Mouse (Mus musculus): ENCODE results near the gene Lag3. TPM values are rescaled to one million over a fixed set of nuclear protein-coding genes. Genes with fewer than 3 reads are reported as not detected.
A peak's percentile ranks its signal among the peaks of the same experiment; 100 is the strongest.

Lag3 gene
- polyA plus RNA-seq (2015; fragmentation: Nextera tagmentation; extraction: Ambion mirVana) = 2.5 and 2.9 TPM in 2 replicates

DNA sequence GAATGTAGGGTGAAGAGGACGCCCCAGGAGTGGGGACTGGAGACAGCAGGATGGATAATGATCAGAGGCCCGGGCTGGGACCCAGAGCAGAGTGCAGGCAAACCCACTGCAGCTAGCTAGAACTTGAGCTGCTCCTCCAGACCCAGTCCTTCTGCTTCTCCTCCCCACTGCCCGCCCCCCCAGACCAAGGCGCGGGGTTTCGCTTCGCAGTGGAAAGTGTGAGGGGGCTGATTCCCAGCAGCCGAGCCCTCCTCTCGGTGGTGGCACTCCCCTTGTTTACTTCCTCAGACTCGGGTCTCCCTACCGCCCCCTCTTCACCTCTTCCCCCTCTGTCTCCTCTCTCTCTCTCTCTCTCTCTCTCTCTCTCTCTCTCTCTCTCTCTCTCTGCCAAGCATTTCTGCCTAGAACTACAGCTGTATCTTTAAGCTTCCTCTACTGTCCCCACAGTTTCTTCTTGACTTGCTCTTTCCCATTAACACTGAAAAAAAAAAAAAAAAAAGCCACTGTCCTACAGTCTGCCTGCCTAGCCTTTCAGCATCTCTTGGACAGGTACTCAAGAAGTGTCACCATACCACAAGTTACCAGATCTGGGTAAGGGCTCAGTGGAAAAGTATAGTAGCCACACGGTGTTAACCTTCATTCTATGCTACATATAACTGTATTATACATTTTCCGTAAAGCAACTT is at the start of gene Lag3:
Gene Lag3, minus strand, starts transcription at position 173 of the 686 bp plus-strand sequence.
- peaks cover 20% of the 10 kb centered on the region for H3K36me3 ChIP-seq (ENCODE audit: insufficient read depth, low read length)
- no peak within 1 kb of the TSS; the same call in 1 of the 2 replicates for H3K27ac ChIP-seq
- TF ChIP-seq CTCF (IDR thresholded peaks at IDR 0.05; ENCODE audit: low read depth) = no peak
- WGBS = 21% methylated on average over 11 of the region's 13 CpGs
- peaks cover 29% of the 10 kb centered on the region for H3K4me1 ChIP-seq (replicated peaks; ENCODE audit: insufficient read depth, low read length)
- H3K9ac ChIP-seq (ENCODE audit: low read depth, low read length) = no peak within 1 kb of the TSS
- peak; percentile 56 for DNase-seq (ENCODE audit: low spot score)
- H3K27me3 ChIP-seq (ENCODE audit: insufficient read depth, low read length) = no peaks in the 10 kb centered on the region
- ATAC-seq (replicated peaks; ENCODE audit: low FRiP score, low read depth) = no peak
- no peak within 1 kb of the TSS for H3K4me3 ChIP-seq (replicated peaks; ENCODE audit: low read depth, low read length)
- peak within 1 kb of the TSS; percentile 37 for H3K4me2 ChIP-seq (ENCODE audit: low read length)
- no peaks in the 10 kb centered on the region for H3K9me3 ChIP-seq (replicated peaks; ENCODE audit: low read length)

DNA sequence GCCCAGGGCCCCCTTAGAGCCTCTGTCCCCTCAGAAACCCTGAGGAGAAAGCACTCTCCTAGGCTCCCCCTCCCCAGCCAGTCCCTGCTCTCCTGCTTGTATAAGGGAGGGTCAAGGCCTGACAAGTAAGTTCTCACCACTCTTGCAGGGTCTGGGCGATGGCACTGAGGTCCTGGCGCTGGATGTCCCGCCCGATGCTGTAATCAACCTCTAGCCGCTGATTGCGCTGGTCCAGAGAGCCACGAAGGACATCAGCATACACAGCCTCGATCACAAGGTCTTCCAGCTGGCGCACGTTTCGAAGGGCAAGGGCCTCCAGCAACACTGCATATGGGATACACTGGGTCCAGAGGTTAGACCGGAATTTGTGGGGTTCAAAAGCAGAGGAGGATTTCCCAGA is 49.5 kb upstream of the Lag3 start:
- no peaks in the 10 kb centered on the region for H3K27me3 ChIP-seq (ENCODE audit: insufficient read depth, low read length)
- 90% methylated on average over 12 of the region's 12 CpGs for WGBS
- DNase-seq (ENCODE audit: low spot score) (no peak), ATAC-seq (replicated peaks; ENCODE audit: low FRiP score, low read depth) (no peak)
- no peak for TF ChIP-seq CTCF (IDR thresholded peaks at IDR 0.05; ENCODE audit: low read depth)
- no peak overlapping the region for H3K27ac ChIP-seq
- peaks cover 5% of the 10 kb centered on the region; the same call in 1 of the 2 replicates for H3K4me1 ChIP-seq (replicated peaks; ENCODE audit: insufficient read depth, low read length)
- H3K36me3 ChIP-seq (ENCODE audit: insufficient read depth, low read length) = peaks cover 32% of the 10 kb centered on the region
- H3K9me3 ChIP-seq (replicated peaks; ENCODE audit: low read length) = no peaks in the 10 kb centered on the region
- no peak overlapping the region for H3K4me3 ChIP-seq (replicated peaks; ENCODE audit: low read depth, low read length)
- H3K9ac ChIP-seq (ENCODE audit: low read depth, low read length) = no peak overlapping the region
- H3K4me2 ChIP-seq (ENCODE audit: low read length) = no peak overlapping the region

DNA sequence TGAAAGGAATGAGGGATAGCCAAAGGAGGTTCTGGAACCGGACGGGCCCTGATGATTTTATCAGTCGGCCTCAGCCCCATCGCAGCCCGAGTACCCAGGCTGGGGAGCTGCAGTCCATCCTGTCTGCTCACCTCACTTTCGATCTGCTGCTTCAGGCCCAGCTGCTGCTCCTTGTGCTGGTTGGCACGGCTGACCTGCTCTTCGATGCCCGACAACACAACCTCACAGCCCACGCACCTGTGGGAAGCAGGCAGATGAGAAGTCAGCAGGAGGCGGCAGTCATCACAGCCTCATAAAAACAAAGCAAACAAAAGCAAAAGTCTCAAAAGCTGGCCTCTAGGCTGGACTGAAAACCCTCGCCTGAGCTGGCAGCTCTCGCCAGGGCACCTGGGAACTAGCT is 48.5 kb upstream of the Lag3 start:
- no peak overlapping the region for H3K4me2 ChIP-seq (ENCODE audit: low read length)
- WGBS = 83% methylated on average over 13 of the region's 13 CpGs
- TF ChIP-seq CTCF (IDR thresholded peaks at IDR 0.05; ENCODE audit: low read depth) = no peak
- DNase-seq (ENCODE audit: low spot score) (no peak), ATAC-seq (replicated peaks; ENCODE audit: low FRiP score, low read depth) (no peak)
- H3K4me3 ChIP-seq (replicated peaks; ENCODE audit: low read depth, low read length) = no peak overlapping the region
- H3K27me3 ChIP-seq (ENCODE audit: insufficient read depth, low read length) = no peaks in the 10 kb centered on the region
- H3K9me3 ChIP-seq (replicated peaks; ENCODE audit: low read length) = no peaks in the 10 kb centered on the region
- peaks cover 5% of the 10 kb centered on the region; the same call in 1 of the 2 replicates for H3K4me1 ChIP-seq (replicated peaks; ENCODE audit: insufficient read depth, low read length)
- H3K36me3 ChIP-seq (ENCODE audit: insufficient read depth, low read length) = peaks cover 36% of the 10 kb centered on the region
- no peak overlapping the region for H3K9ac ChIP-seq (ENCODE audit: low read depth, low read length)
- H3K27ac ChIP-seq = no peak overlapping the region

DNA sequence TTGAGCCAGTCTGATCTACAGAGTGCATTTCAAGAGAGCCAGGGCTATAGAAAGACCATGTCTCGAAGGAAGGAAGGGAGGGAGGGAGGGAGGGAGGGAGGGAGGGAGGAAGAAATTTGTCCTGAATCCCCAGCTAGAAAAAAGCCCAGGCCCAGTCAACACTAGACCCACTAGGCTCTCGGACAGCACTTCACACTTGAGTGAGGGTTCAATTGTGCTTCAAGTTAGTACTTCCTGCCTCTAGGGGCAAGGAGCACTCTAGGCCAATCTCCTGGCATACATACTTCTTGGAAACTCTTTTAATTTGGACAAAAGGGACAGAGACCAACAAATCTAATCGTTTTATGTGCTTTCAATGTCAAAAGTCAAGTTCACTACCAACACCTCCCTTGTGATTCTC is 46.6 kb upstream of the Lag3 start:
- H3K36me3 ChIP-seq (ENCODE audit: insufficient read depth, low read length) = peaks cover 36% of the 10 kb centered on the region
- H3K4me2 ChIP-seq (ENCODE audit: low read length) = no peak overlapping the region
- no peaks in the 10 kb centered on the region for H3K4me1 ChIP-seq (replicated peaks; ENCODE audit: insufficient read depth, low read length)
- no peaks in the 10 kb centered on the region for H3K27me3 ChIP-seq (ENCODE audit: insufficient read depth, low read length)
- no peak overlapping the region for H3K27ac ChIP-seq
- no peak for TF ChIP-seq CTCF (IDR thresholded peaks at IDR 0.05; ENCODE audit: low read depth)
- no peak overlapping the region for H3K4me3 ChIP-seq (replicated peaks; ENCODE audit: low read depth, low read length)
- DNase-seq (ENCODE audit: low spot score) (no peak), ATAC-seq (replicated peaks; ENCODE audit: low FRiP score, low read depth) (no peak)
- H3K9ac ChIP-seq (ENCODE audit: low read depth, low read length) = no peak overlapping the region
- H3K9me3 ChIP-seq (replicated peaks; ENCODE audit: low read length) = no peaks in the 10 kb centered on the region
- WGBS = 64% methylated on average over 3 of the region's 3 CpGs

DNA sequence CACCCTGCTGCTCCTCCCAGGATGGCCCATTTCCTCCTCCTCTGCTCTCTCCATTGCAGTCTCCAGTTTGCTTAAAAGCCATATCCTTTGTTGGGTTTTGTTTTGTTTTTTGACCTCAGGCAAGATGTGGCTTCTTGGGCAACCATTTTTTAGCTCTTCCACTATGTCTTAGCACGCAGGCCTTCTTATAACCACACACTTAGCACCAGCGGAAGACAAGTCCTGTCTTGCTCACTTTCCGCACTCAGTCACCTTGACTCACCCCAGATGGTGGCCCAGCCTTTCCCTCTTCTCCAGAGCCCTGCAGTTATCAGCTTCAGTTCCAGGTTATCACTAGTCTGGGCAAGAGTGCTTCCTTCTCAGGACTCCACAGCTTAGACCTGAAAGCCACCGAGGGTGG is 43.7 kb upstream of the Lag3 start:
- Histone ChIP-seq H3K27ac (no peak overlapping the region), H3K9ac (ENCODE audit: low read depth, low read length) (no peak overlapping the region), H3K4me3 (replicated peaks; ENCODE audit: low read depth, low read length) (no peak overlapping the region), H3K9me3 (replicated peaks; ENCODE audit: low read length) (no peaks in the 10 kb centered on the region), H3K27me3 (ENCODE audit: insufficient read depth, low read length) (no peaks in the 10 kb centered on the region), H3K36me3 (ENCODE audit: insufficient read depth, low read length) (peaks cover 30% of the 10 kb centered on the region), H3K4me1 (replicated peaks; ENCODE audit: insufficient read depth, low read length) (no peaks in the 10 kb centered on the region), H3K4me2 (ENCODE audit: low read length) (no peak overlapping the region)
- 96% methylated on average over 4 of the region's 4 CpGs for WGBS
- no peak for DNase-seq (ENCODE audit: low spot score)
- ATAC-seq (replicated peaks; ENCODE audit: low FRiP score, low read depth) = no peak
- TF ChIP-seq CTCF (IDR thresholded peaks at IDR 0.05; ENCODE audit: low read depth) = no peak

DNA sequence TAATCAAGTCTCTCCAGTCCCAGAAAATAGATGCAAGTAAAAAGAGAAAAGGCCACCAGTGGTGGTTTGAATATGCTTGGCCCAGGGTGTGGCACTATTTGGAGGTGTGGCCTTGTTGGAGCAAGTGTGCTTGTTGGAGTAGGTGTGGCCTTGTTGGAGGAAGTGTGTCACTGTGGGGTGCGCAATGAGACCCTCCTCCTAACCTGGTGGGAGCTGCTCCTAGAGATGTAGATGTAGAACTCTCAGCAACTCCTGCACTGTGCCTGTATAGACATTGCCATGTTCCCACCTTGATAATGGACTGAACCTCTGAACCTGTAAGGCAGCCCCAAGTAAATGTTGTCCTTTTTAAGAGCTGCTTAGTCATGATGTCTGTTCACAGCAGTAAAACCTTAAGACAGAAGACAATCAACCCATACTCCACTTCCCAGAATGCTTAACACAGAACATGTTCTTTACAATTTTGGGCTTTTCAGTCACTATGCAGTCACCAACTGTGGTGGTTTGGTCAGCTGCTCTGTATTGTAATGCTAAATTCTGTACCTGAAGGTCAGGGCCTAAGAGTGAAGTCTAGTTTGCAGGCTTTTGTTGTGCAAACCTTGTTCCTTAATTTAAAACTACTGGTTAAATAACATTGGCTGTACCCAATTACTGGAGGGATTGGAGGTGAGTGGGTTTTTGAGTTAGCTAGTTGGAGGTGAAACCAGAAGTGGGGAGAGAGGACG is 42.6 kb upstream of the Lag3 start:
- 91% methylated on average over 2 of the region's 2 CpGs for WGBS

More for the DNA sequence above, 42.6 kb upstream of the Lag3 start:
- no peaks in the 10 kb centered on the region for H3K4me1 ChIP-seq (replicated peaks; ENCODE audit: insufficient read depth, low read length)
- H3K27me3 ChIP-seq (ENCODE audit: insufficient read depth, low read length) = no peaks in the 10 kb centered on the region
- H3K9me3 ChIP-seq (replicated peaks; ENCODE audit: low read length) = no peaks in the 10 kb centered on the region
- no peak for DNase-seq (ENCODE audit: low spot score)
- peaks cover 19% of the 10 kb centered on the region for H3K36me3 ChIP-seq (ENCODE audit: insufficient read depth, low read length)
- no peak overlapping the region for H3K27ac ChIP-seq
- H3K9ac ChIP-seq (ENCODE audit: low read depth, low read length) = no peak overlapping the region
- no peak overlapping the region for H3K4me3 ChIP-seq (replicated peaks; ENCODE audit: low read depth, low read length)
- no peak for ATAC-seq (replicated peaks; ENCODE audit: low FRiP score, low read depth)
- H3K4me2 ChIP-seq (ENCODE audit: low read length) = no peak overlapping the region
- TF ChIP-seq CTCF (IDR thresholded peaks at IDR 0.05; ENCODE audit: low read depth) = no peak

Measured in kidney, postnatal 0 days (tissue).